Mouse (Mus musculus): ENCODE results near the gene Cd5. TPM values are rescaled to one million over a fixed set of nuclear protein-coding genes. Genes with fewer than 3 reads are reported as not detected.

The Cd5 gene
- polyA plus RNA-seq, 1 experiment from 2014 or later: 0.25 TPM

- no peaks in the 10 kb centered on the region for H3K9me3 ChIP-seq (ENCODE audit: control insufficient read depth, low read length)
- no peak overlapping the region for H3K4me3 ChIP-seq (replicated peaks; ENCODE audit: low read depth, low read length)
- ATAC-seq (ENCODE audit: low FRiP score, low TSS enrichment) (no peak), DNase-seq (peak; percentile 54)
- H3K4me2 ChIP-seq (ENCODE audit: low read length): peak overlapping the region; percentile 23
- H3K27ac ChIP-seq (replicated peaks; ENCODE audit: low read depth, low read length): peak overlapping the region; percentile 75
- H3K9ac ChIP-seq (replicated peaks; ENCODE audit: low read length): 0 out of 2 replicates have a peak overlapping the region, but pooled peaks have one; percentile 9
- H3K27me3 ChIP-seq (ENCODE audit: control insufficient read depth, insufficient read depth, low read length): no peaks in the 10 kb centered on the region
- 13% methylated on average over 7 of the region's 7 CpGs for WGBS
- H3K4me1 ChIP-seq (ENCODE audit: control insufficient read depth, insufficient read depth, low read length): peaks cover 43% of the 10 kb centered on the region
- no peaks in the 10 kb centered on the region for H3K36me3 ChIP-seq (ENCODE audit: control insufficient read depth, insufficient read depth, low read length)
Observed at GRCm38 (mm10) chr19:10695801-10696200, 43.0 kb downstream of the Cd5 start.

- Histone ChIP-seq H3K27me3 (ENCODE audit: control insufficient read depth, insufficient read depth, low read length) (no peaks in the 10 kb centered on the region), H3K9me3 (ENCODE audit: control insufficient read depth, low read length) (no peaks in the 10 kb centered on the region), H3K4me2 (ENCODE audit: low read length) (no peak overlapping the region), H3K9ac (replicated peaks; ENCODE audit: low read length) (no peak overlapping the region), H3K4me3 (replicated peaks; ENCODE audit: low read depth, low read length) (no peak overlapping the region), H3K4me1 (ENCODE audit: control insufficient read depth, insufficient read depth, low read length) (peaks cover 41% of the 10 kb centered on the region), H3K36me3 (ENCODE audit: control insufficient read depth, insufficient read depth, low read length) (no peaks in the 10 kb centered on the region), H3K27ac (replicated peaks; ENCODE audit: low read depth, low read length) (no peak overlapping the region; the same call in 1 of the 2 replicates)
- DNase-seq (no peak), ATAC-seq (ENCODE audit: low FRiP score, low TSS enrichment) (no peak)
- 87% methylated on average over 10 of the region's 10 CpGs for WGBS
Observed at GRCm38 (mm10) chr19:10693926-10694682, 44.7 kb downstream of the Cd5 start.

- Histone ChIP-seq H3K9me3 (ENCODE audit: control insufficient read depth, low read length) (no peaks in the 10 kb centered on the region), H3K36me3 (ENCODE audit: control insufficient read depth, insufficient read depth, low read length) (no peaks in the 10 kb centered on the region), H3K27me3 (ENCODE audit: control insufficient read depth, insufficient read depth, low read length) (no peaks in the 10 kb centered on the region), H3K4me3 (replicated peaks; ENCODE audit: low read depth, low read length) (no peak overlapping the region), H3K4me2 (ENCODE audit: low read length) (no peak overlapping the region), H3K27ac (replicated peaks; ENCODE audit: low read depth, low read length) (no peak overlapping the region), H3K4me1 (ENCODE audit: control insufficient read depth, insufficient read depth, low read length) (peaks cover 45% of the 10 kb centered on the region), H3K9ac (replicated peaks; ENCODE audit: low read length) (no peak overlapping the region)
- DNase-seq (no peak), ATAC-seq (ENCODE audit: low FRiP score, low TSS enrichment) (no peak)
- 92% methylated on average over 4 of the region's 4 CpGs for WGBS
Observed at GRCm38 (mm10) chr19:10692361-10692760, 46.4 kb downstream of the Cd5 start.

- Histone ChIP-seq H3K36me3 (ENCODE audit: control insufficient read depth, insufficient read depth, low read length) (no peaks in the 10 kb centered on the region), H3K4me2 (ENCODE audit: low read length) (no peak overlapping the region), H3K27ac (replicated peaks; ENCODE audit: low read depth, low read length) (no peak overlapping the region), H3K4me3 (replicated peaks; ENCODE audit: low read depth, low read length) (no peak overlapping the region), H3K27me3 (ENCODE audit: control insufficient read depth, insufficient read depth, low read length) (no peaks in the 10 kb centered on the region), H3K9me3 (ENCODE audit: control insufficient read depth, low read length) (no peaks in the 10 kb centered on the region), H3K9ac (replicated peaks; ENCODE audit: low read length) (no peak overlapping the region), H3K4me1 (ENCODE audit: control insufficient read depth, insufficient read depth, low read length) (peaks cover 45% of the 10 kb centered on the region)
- 76% methylated on average over 3 of the region's 3 CpGs for WGBS
- no peak for ATAC-seq (ENCODE audit: low FRiP score, low TSS enrichment)
- no peak for DNase-seq
Observed at GRCm38 (mm10) chr19:10691660-10692059, 47.1 kb downstream of the Cd5 start.

- Histone ChIP-seq H3K4me3 (replicated peaks; ENCODE audit: low read depth, low read length) (no peak overlapping the region), H3K9ac (replicated peaks; ENCODE audit: low read length) (no peak overlapping the region), H3K36me3 (ENCODE audit: control insufficient read depth, insufficient read depth, low read length) (no peaks in the 10 kb centered on the region), H3K9me3 (ENCODE audit: control insufficient read depth, low read length) (no peaks in the 10 kb centered on the region), H3K4me1 (ENCODE audit: control insufficient read depth, insufficient read depth, low read length) (peaks cover 41% of the 10 kb centered on the region), H3K4me2 (ENCODE audit: low read length) (no peak overlapping the region), H3K27me3 (ENCODE audit: control insufficient read depth, insufficient read depth, low read length) (no peaks in the 10 kb centered on the region), H3K27ac (replicated peaks; ENCODE audit: low read depth, low read length) (no peak overlapping the region)
- WGBS: 97% methylated on average over 4 of the region's 4 CpGs
- ATAC-seq (ENCODE audit: low FRiP score, low TSS enrichment): no peak
- DNase-seq: no peak
Observed at GRCm38 (mm10) chr19:10691121-10691520, 47.7 kb downstream of the Cd5 start.

- DNase-seq (no peak), ATAC-seq (ENCODE audit: low FRiP score, low TSS enrichment) (no peak)
- no peaks in the 10 kb centered on the region for H3K27me3 ChIP-seq (ENCODE audit: control insufficient read depth, insufficient read depth, low read length)
- no peaks in the 10 kb centered on the region for H3K9me3 ChIP-seq (ENCODE audit: control insufficient read depth, low read length)
- H3K4me2 ChIP-seq (ENCODE audit: low read length): peak overlapping the region; percentile 65
- peaks cover 33% of the 10 kb centered on the region for H3K4me1 ChIP-seq (ENCODE audit: control insufficient read depth, insufficient read depth, low read length)
- 0 out of 2 replicates have a peak overlapping the region, but pooled peaks have one; percentile 97 for H3K27ac ChIP-seq (replicated peaks; ENCODE audit: low read depth, low read length)
- peak overlapping the region; percentile 74; the same call in 1 of the 2 replicates for H3K4me3 ChIP-seq (replicated peaks; ENCODE audit: low read depth, low read length)
- 91% methylated on average over 3 of the region's 3 CpGs for WGBS
- peak overlapping the region; percentile 84; the same call in 1 of the 2 replicates for H3K9ac ChIP-seq (replicated peaks; ENCODE audit: low read length)
- no peaks in the 10 kb centered on the region for H3K36me3 ChIP-seq (ENCODE audit: control insufficient read depth, insufficient read depth, low read length)
Observed at GRCm38 (mm10) chr19:10690336-10690735, 48.5 kb downstream of the Cd5 start.

GRCm38 (mm10) chr19:10689470-10690166 is 49.2 kb downstream of the Cd5 start:
- 52% methylated on average over 5 of the region's 5 CpGs for WGBS
- no peaks in the 10 kb centered on the region for H3K9me3 ChIP-seq (ENCODE audit: control insufficient read depth, low read length)
- H3K4me2 ChIP-seq (ENCODE audit: low read length): peak overlapping the region; percentile 65
- H3K4me3 ChIP-seq (replicated peaks; ENCODE audit: low read depth, low read length): peak overlapping the region; percentile 74
- no peaks in the 10 kb centered on the region for H3K27me3 ChIP-seq (ENCODE audit: control insufficient read depth, insufficient read depth, low read length)
- ATAC-seq (ENCODE audit: low FRiP score, low TSS enrichment) (no peak), DNase-seq (peak; percentile 51)
- H3K27ac ChIP-seq (replicated peaks; ENCODE audit: low read depth, low read length): peak overlapping the region; percentile 97
- H3K36me3 ChIP-seq (ENCODE audit: control insufficient read depth, insufficient read depth, low read length): no peaks in the 10 kb centered on the region
- peak overlapping the region; percentile 84 for H3K9ac ChIP-seq (replicated peaks; ENCODE audit: low read length)
- peaks cover 31% of the 10 kb centered on the region for H3K4me1 ChIP-seq (ENCODE audit: control insufficient read depth, insufficient read depth, low read length)

GRCm38 (mm10) chr19:10688537-10689352 is 50.1 kb downstream of the Cd5 start, which contains the start of gene Vps37c:
TSS of gene Vps37c (plus strand) at chr19:10688735.
- no peaks in the 10 kb centered on the region for H3K36me3 ChIP-seq (ENCODE audit: control insufficient read depth, insufficient read depth, low read length)
- no peaks in the 10 kb centered on the region for H3K9me3 ChIP-seq (ENCODE audit: control insufficient read depth, low read length)
- ATAC-seq (ENCODE audit: low FRiP score, low TSS enrichment): peak; percentile 92
- H3K9ac ChIP-seq (replicated peaks; ENCODE audit: low read length): peak within 1 kb of the TSS; percentile 84
- H3K27ac ChIP-seq (replicated peaks; ENCODE audit: low read depth, low read length): peak within 1 kb of the TSS; percentile 97
- no peaks in the 10 kb centered on the region for H3K27me3 ChIP-seq (ENCODE audit: control insufficient read depth, insufficient read depth, low read length)
- under 1% methylated on average over 74 of the region's 74 CpGs for WGBS
- H3K4me1 ChIP-seq (ENCODE audit: control insufficient read depth, insufficient read depth, low read length): peaks cover 31% of the 10 kb centered on the region
- peak within 1 kb of the TSS; percentile 74 for H3K4me3 ChIP-seq (replicated peaks; ENCODE audit: low read depth, low read length)
- peak within 1 kb of the TSS; percentile 65 for H3K4me2 ChIP-seq (ENCODE audit: low read length)
- peak; percentile 97 for DNase-seq

Data from midbrain, embryonic 14.5 days (tissue).